Mouse (Mus musculus): ENCODE measurements at regions not wholly inside any gene's neighbourhood (a gene's known extent, or its start where the extent isn't known, plus 50 kb on each side); places are given as distances from the start of the nearest gene placed in this dataset.

DNA sequence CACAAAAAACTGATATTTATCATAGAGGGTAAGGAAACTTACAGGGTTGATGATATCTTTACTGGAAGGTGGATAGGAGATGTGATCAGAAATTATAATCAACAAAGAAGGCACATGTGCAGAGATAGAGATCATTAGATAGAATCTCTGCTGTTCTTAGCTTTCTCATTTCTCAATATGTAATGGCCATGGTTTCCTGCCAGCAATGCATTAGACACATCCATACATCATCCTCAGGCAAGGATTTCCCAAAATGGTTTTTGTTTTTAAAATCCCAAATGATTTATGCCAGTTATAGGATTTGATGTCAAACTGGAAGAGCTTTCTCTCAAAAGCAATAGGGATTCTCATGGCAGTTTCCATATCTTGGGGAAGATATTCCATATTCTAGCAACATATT, 52.0 kb upstream of the C030005K15Rik start:
- DNase-seq (ENCODE audit: low read depth, low spot score): no peak

DNA sequence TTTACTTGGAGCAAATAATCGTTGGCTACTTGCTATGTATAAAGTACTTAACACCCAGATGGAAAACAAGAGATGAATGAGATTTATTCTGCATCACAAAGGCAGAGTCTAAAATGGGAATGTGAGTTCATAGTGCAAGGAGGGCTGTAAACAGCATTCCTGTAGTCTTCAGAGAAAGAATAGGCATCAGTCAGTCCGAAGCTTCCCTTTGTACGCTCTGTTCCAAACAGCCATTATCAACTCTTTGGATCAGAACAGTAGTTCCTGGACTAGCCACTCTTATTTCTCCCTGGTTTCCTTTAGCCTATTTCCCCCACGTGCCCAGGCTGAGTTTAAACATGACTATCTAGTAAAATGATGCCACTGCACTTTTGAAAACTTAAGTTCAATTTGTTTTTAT, 52.8 kb upstream of the C030005K15Rik start:
- DNase-seq (ENCODE audit: low read depth, low spot score): no peak

DNA sequence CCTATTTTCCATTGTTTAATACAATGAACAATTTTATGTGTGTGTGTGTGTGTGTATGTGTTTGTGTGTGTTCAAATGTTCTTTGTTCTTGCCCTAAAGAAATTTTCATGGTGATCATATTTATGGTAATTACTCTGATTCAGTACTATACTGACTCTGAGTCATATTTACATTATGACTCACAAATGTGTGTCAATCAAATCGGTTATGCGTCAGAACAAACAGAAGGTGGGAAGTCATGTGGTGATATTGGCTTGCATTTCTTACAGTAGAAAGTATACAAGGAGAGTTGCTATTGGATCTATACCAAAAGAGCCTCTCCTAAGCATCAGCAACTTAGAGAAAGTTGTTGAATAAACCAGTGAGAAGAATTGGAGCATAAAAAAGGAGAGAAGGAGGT, 67.2 kb upstream of the C030005K15Rik start:
- DNase-seq (ENCODE audit: low read depth, low spot score): no peak

DNA sequence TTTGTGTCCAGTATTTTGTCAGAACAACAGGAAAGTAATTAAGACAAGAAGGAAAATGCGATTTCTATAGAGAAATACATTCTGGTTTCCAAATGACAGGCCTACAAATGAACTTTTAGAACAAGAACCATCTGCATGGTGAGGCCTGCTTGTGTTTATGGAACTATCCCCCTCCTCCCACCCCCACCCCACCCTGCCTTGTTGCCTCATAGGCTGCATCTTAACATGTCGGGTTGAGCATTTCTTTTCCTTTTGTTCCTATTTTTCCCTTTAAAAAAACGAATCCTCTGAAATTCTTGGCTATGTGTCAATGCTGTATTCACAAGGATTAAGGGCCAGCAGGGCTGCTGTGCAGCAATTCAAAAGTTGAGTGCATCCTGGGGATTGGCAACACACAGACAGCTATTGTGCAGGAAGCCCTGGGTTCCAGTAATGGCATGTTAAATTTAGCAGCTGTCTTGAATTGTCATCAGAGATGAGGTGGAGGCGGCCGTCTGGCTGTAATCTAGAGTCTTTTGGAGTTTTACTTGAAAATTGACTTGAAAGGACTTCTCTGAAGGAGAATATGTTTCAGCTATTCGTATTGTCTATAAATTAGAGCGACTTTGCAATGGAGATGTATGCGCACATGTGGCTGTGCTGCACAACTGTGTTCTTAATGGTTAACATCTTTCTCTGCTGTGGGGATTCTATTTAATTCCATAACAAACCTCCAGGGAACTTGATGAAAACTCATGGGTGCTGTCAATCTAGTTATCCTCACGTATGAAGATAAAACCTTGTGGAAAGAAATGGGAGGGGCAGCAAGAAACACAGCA, 75.1 kb upstream of the C030005K15Rik start:
- no peak for DNase-seq (ENCODE audit: low read depth, low spot score)

DNA sequence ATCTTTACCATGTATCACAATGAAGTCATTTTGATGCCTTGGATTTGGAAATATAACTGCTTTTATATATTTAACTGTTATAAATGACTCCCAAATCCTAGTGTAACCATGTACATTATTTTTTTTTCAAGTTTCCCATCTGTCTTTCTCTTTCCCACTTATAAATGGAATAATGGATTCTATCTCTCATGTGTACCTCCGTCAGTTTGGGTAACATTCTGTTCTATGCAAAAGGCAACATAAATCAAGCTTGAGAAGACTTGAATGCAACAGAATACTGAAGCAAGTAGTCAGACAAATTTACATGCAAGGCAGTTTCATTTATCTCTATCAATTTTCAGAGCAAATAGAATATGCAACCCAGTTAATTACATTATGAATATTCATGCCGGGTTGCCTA, 81.4 kb upstream of the C030005K15Rik start:
- no peak for DNase-seq (ENCODE audit: low read depth, low spot score)

DNA sequence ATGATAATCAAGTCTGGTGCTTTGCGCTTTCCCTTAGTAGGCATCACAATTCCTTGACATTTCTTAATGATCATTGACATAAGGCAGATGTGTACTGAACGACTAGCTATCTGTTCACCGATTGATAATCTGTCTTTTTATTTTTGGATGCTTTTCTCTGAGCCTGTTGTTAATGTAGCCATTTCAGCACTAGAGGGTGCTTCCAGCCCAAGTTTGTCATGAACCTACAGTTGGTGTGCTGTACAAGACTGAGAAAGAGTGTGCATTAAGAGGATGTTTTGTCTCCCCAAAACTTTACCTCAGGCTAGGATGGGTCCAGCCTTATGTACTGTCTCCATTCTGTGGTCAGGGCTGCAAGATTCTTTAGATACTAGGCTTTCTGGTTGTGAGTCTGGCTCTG, 116.0 kb upstream of the C030005K15Rik start:
- no peak for DNase-seq (ENCODE audit: low read depth, low spot score)

DNA sequence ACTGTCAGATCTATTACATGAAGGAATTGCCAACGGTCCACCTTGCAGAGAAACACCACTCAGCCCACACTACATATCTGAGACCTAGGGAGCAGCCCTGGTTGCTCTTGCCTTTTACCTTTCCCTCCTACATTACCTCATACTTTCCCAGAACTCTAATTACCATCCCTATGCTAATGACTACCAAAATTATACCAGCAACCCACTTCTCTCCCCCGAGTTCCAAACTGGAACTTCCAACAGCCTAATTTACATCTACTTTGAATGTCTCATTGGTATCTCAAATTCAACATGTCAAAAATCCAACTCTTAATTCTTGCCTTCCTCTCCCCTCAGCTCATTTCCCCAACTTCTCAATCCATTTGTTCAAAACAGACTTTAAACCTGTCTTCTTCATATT, 124.9 kb upstream of the C030005K15Rik start:
- DNase-seq (ENCODE audit: low read depth, low spot score): no peak

DNA sequence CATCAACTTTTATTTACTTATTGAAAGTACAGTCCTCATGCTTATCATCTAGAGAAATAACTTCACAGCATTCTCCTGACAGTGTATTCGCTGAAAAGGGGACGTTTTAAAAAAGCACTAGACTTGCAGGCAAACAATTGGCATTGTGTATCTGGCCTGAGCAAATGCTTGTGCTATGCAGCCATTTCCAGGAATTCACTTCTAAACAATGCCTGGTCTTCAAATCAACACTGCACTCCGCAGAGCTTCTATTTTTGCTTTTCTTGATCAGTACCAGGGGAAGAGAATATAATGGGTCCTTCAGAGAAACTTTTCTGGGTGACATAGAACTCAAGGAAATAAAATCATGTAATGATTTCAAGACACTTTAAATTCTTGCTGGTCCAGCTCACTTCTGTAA, 150.5 kb upstream of the C030005K15Rik start:
- no peak for DNase-seq (ENCODE audit: low read depth, low spot score)

DNA sequence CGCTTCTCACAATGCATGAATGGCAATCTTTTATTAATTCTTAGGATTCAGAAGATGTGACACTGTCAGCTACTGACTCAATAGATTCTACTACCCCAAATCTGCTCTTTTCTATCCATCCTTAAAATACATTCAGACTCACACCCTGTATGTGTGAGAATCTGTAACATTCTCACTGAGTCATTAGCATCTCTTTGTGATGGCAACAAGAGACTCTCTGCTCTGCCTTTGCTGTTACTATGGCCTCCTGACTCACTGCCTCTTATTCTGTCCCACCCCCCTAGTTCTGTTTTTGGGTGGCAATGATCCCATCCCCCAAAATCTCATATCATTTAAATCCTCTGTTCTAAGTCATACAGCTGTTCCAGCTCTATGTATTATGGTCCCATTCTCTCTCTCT, 159.5 kb upstream of the C030005K15Rik start:
- DNase-seq (ENCODE audit: low read depth, low spot score): no peak

DNA sequence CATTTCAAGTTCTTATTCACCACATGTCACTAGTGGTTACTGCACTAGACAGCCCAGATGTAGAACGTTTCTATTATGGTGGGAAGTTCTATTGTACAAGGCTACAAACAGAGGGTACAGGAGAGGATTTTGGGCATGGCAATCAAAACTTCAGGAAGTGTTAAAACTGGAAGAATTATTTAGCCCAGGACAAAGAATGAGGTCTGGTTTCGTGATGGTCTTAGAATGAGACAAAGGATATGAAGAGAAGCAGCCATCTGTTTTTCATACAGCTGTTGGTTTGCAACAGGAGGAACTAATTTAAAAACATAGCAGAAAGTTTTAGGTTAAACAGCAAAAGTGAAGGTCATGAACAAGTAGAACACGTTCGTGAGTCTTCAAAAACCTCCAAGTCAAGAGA, 179.2 kb upstream of the C030005K15Rik start:
- no peak for DNase-seq (ENCODE audit: low read depth, low spot score)

DNA sequence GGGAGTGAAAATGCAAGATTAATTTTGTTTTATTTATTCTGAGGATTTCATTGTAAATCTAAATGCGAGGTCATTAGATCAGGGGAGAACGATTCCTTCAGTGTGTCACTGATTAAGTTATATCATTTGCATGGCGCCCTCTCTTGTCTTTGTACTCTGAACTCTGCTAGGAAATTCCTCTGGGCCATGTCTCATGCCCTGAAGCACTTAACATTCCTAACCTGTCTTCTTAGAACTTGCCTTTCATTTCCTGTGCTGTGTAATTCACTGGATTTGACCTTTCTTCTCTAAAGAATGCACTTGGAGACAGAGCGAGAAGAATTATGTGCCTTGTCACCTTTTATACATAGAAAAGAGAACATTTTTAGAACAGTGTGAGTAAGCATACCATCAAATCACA, 199.0 kb upstream of the C030005K15Rik start:
- DNase-seq (ENCODE audit: low read depth, low spot score): peak; percentile 17

DNA sequence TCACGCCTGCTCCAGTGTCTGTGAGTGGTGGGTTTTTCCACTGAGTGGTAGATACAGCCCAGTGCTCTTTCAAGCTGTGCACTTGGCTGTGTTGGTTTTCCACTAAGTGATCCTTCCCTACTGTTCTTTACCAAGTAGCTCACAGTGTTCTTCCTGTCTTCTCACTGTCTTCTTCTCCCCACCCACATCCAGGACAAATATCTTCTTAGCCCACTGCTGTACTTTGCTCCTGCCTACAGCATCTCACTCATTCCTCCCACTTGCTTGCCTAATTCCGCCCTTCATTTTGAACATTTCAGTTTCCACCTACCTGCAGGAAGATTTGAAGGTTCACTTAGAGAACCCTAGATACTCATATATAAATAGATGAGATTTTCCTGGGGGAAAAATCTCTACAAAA, 213.8 kb upstream of the C030005K15Rik start:
- no peak for DNase-seq (ENCODE audit: low read depth, low spot score)

DNA sequence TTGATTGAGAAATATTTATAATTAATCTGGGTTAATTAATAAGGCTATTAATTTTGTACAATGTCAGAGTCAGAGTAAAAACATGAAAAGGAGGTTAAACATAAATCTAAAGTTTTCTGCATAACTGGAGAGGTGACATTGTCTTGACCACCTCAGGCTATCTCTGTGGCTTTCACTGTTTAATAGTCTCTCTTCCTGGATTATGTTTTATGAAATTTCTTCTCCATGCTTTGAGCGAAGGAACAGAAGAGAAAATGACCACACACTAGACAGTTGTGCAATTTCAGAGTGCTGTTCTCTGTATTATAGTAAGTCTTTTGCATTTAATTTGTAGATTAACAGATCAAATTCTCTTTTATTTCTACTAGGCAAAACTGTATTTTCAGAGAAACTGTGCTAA, 239.3 kb upstream of the C030005K15Rik start:
- no peak for DNase-seq (ENCODE audit: low read depth, low spot score)

DNA sequence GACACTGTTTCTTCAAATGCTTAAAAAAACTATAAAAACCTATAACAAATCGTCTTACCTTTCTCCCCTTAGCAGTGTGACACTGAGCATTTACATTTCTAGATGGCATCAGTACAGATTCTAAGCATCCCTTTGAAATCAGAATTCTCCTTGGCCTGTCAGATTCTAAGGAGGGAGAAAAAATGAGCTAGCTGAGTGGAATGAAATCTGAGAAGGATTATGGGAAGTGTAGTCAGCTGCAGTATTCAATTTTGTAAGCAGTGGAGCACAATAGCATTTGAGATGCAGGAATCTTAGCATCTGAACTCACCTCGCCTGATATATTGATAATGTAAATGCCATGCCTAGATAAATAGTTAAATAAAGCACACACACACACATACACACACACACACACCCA, 240.4 kb upstream of the C030005K15Rik start:
- no peak for DNase-seq (ENCODE audit: low read depth, low spot score)

DNA sequence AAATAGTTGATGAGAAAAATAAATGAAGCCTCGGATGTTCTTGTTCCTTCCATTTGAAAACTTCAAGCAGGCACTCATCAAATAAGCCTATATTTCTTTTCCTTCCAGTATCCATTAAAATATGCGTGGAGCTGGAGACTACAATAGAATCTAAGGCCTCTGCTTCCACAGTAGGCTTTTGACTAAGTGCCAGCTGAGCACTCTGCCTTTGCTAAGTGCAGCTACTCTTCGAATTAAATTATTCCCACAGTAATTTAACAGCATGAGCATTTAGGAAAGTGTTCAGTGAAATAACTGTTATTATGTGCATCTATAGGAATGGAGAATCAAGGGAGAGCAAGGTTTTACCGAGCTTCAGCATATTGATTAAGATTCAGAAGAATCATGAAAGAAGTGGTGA, 280.5 kb upstream of the C030005K15Rik start:
- DNase-seq (ENCODE audit: low read depth, low spot score): no peak

DNA sequence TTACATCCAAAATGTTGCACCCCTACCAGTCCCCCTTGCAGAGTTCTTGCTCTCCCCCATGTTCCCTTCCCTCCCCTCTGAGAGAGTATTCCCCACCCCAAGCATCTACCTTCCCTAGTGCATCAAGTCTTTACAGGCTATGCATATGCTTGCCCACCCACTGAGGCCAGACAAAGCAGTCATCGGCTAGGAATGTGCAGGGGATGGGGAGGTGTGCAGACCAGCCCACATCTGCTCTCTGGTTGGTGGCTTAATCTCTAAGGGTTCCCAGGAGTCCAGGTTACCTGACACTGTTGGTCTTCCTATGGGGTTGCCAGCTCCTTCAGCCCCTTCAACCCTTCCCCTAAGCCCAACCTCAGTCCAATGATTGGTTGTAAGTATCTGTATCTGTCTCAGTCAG, 281.8 kb upstream of the C030005K15Rik start:
- DNase-seq (ENCODE audit: low read depth, low spot score): no peak

DNA sequence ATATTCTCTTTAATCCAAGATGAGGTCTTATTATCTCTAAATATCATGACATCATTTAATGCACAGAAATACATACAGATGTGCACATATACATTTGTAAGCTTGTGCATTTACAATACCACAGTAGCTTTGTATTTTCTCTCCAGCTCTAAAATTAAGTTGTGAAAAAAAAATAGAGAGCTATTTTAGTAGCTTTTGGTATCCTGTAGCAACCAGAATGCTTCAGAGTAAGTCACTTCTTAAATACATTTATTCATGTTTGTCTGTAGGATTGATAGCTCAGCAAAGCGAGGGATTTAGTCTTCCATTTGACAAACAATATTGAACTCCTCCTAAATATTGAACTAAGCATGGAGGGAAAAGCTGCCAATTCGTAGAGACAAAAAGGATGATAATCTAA, 286.4 kb upstream of the C030005K15Rik start:
- DNase-seq (ENCODE audit: low read depth, low spot score): no peak

DNA sequence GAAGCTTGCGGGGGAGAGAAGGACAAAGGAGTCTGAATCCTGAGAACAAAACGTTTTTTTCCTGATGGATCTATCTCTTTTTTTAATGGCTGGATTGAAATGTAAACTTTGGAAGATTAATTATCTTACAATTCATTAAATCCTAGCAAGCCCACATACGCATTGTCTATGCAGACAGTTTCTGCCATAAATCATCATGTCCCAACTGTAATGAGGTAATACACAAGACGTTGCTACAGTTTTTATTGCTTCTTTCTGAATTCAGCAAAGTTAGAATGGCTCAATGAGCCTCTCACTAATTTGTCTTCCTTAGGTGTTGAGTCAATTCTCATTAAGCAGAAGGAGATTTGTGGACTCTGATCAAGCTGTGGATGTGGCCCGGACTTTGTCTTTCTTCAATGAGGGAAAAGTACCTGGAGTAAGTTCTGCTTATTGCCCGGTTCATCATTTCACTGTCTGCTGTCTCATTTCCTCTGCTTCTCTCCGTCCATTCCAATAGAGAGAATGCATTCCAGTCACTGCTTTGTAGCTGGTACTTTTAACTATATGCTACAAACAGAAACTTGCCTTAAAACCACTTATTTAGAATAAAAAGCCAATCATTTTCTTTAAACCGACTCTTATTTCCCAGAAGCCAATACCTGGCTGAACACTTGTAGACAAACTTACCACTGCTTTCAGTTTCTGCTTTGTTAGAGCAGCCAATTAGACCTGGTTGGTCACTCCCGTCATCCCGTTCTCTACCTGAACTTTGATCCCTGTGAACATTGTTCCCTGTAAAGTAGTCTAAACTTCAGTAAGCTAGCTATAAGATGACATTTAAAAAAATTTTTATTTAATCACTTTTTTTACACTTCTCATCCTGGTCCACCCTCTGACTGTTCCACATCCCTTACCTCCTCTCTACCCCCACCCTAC, 288.7 kb upstream of the C030005K15Rik start:
- DNase-seq (ENCODE audit: low read depth, low spot score): no peak

DNA sequence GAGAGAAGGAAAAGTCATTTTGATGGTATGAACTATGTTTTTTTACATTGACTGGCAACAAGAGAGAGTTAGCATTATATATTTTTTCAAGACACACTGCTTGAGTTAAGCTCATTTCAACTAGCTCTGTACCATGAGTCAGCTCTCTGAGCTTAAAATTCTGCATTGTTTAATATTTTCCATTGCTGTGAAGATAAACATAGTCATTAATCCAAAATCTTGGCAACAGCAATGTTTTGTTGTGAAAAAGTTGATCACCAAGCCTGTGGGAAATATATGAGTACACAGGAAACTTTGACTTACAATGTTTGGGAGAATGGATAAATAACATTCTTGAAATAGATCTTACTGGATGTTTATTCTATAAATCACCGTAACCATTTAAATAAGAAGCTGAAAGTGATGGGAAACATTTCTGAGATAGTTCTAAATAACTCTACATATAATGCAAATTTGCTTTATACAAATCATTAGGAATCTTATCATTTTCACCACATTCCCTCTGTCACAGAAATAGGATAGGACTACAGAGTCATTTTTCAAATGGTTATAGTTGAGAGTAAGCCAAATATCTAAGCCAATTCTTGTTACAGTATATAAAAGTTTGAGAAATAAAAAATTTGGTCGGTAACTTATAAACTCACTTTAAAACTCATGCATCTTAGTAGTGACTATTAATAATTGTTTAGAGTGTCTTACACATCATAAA, 290.2 kb upstream of the C030005K15Rik start:
- no peak for DNase-seq (ENCODE audit: low read depth, low spot score)

DNA sequence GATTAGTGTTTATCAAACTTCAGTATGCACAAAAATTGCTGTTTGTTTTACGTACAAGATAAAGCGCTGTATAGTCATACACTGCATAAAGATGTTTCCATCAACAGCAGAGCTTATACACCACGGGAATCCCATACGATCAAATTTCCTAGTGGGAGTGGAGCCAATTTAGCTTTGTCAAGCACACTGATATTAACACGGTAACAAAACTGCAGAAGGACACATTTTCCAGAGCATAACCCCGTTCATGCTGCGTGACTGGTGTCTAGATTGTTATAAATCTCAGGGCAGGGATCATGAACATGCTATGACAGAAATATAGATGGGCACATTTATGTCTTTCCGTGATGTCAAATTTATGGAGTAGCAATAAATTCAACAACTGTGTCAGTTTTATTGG, 302.6 kb upstream of the C030005K15Rik start:
- no peak for DNase-seq (ENCODE audit: low read depth, low spot score)

DNA sequence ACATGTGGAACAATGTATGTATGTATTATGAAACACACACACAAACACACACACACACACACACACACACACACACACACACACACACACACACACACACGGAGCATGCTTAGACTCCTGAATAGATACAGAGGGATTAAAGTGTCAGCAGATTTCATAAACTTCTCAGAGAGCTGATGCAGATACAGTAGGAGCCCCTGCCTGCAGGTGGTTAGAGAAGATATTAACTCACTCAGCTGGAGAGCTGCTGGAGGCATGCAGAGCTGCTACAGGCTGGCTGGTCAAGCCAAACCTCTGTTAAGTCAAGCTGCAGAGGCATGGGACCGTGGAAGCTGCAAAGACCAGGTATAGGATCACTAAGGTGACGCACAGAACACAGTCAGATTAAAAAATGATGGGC, 303.1 kb upstream of the C030005K15Rik start:
- no peak for DNase-seq (ENCODE audit: low read depth, low spot score)

DNA sequence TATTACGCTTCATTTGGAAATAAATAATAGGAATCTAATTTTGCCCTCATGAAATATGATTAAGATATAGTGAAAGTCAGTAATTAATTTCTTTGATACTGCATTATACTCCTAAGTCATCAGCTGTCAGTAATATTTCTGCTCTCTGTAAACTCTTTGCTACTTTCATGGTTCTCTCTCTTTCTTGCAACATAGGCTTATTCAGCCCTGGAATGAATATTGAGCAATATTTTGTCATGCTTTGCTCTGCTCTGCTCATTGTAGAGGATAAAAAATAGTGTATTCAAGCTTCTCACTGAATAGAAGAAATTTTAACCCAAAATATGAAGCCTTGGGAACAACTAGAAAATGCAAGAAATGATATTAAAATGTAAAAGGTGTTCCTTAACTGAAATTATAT, 306.1 kb upstream of the C030005K15Rik start:
- DNase-seq (ENCODE audit: low read depth, low spot score): no peak

Data from embryo, embryonic 11.5 days (tissue).